Mouse (Mus musculus) liver, embryonic 14.5 days (tissue): ENCODE data around the gene Zfp26.

Experiments
- CTCF ChIP-seq: IDR thresholded peaks from 2 replicates; pipeline ENCODE4 v1.5.1; 2016; ENCODE audit warnings: antibody characterized with exemption, low read depth, control low read depth
- EP300 ChIP-seq: IDR thresholded peaks from 2 replicates; pipeline ENCODE4 v1.6.1; 2016; ENCODE audit warnings: antibody characterized with exemption, low read depth

GRCm38 (mm10) chr9:20476632-20477031 is 16.7 kb upstream of the Zfp26 start:
- TF ChIP-seq CTCF = no peak
- TF ChIP-seq EP300 = no peak
